Mouse (Mus musculus) embryonic facial prominence, embryonic 14.5 days (tissue): ENCODE results near the gene Zp3r. TPM values are rescaled to one million over a fixed set of nuclear protein-coding genes. Genes with fewer than 3 reads are reported as not detected.

Experiments used
- ATAC-seq: fragments of 200-750 bp; cut with Nextera tagmentation; 2 replicates; pipeline ENCODE4 v1.8.0; 2017; ENCODE audit warnings: low read depth, moderate number of reproducible peaks, moderate TSS enrichment
- DNase-seq: peaks from one replicate; pipeline ENCODE4 v3.0.0-alpha.2; 2015; ENCODE audit warnings: low spot score
- H3K27ac ChIP-seq: fragments of 300-500 bp; sonication (generic); replicated peaks from 2 replicates; pipeline ENCODE4 v1.5.1; 2014; ENCODE audit warnings: low read depth, mild to moderate bottlenecking, low read length, moderate library complexity
- H3K27me3 ChIP-seq: fragments of 300-500 bp; sonication (generic); replicated peaks from 2 replicates; pipeline ENCODE4 v1.6.1; 2014; ENCODE audit warnings: low read length; ENCODE audit not compliant: control insufficient read depth, insufficient read depth
- H3K36me3 ChIP-seq: fragments of 300-500 bp; sonication (generic); 2 replicates; pipeline ENCODE4 v1.6.1; 2014; ENCODE audit warnings: low read length, mixed read lengths; ENCODE audit not compliant: control insufficient read depth, insufficient read depth
- H3K4me1 ChIP-seq: fragments of 300-500 bp; sonication (generic); 2 replicates; pipeline ENCODE4 v1.6.1; 2014; ENCODE audit warnings: antibody characterized with exemption, low read length; ENCODE audit not compliant: control insufficient read depth, insufficient read depth
- H3K4me2 ChIP-seq: fragments of 300-500 bp; sonication (generic); 2 replicates; pipeline ENCODE4 v1.6.1; 2014; ENCODE audit warnings: low read depth, mild to moderate bottlenecking, low read length, moderate library complexity, mixed read lengths
- H3K4me3 ChIP-seq: fragments of 300-500 bp; sonication (generic); 2 replicates; pipeline ENCODE4 v1.5.1; 2014; ENCODE audit warnings: low read depth, mild to moderate bottlenecking, low read length
- H3K9ac ChIP-seq: fragments of 300-500 bp; sonication (generic); 2 replicates; pipeline ENCODE4 v1.6.1; 2014; ENCODE audit warnings: low read depth, mild to moderate bottlenecking, low read length, moderate library complexity, mixed read lengths
- H3K9me3 ChIP-seq: fragments of 300-500 bp; sonication (generic); 2 replicates; pipeline ENCODE4 v1.6.1; 2016; ENCODE audit warnings: low read length; ENCODE audit not compliant: control insufficient read depth
- whole genome bisulfite sequencing: fragments of 180-500 bp; shearing (Covaris S2); extraction: QIAGEN DNeasy Blood & Tissue Kit; methylation state at CpG from one replicate; pipeline ENCODE4 v1.1.7; 2014; 5-methylcytosine and 5-hydroxymethylcytosine counted together
- polyA plus RNA-seq: library from polyadenylated mRNA; unstranded; fragments of >200 nt; fragmentation: Nextera tagmentation; extraction: Ambion mirVana; gene quantifications from 2 replicates; pipeline ENCODE4 v1.2.1, GENCODE M21; 2014

The Zp3r gene
- polyA plus RNA-seq, 1 experiment from 2014 or later = not detected

- Histone ChIP-seq H3K27me3 (no peaks in the 10 kb centered on the region), H3K36me3 (no peaks in the 10 kb centered on the region), H3K4me3 (peak overlapping the region; percentile 36), H3K27ac (no peak overlapping the region), H3K4me1 (no peaks in the 10 kb centered on the region), H3K9me3 (no peaks in the 10 kb centered on the region), H3K4me2 (peak overlapping the region; percentile 58), H3K9ac (peak overlapping the region; percentile 53)
- ATAC-seq (no peak), DNase-seq (peak; percentile 63)
- 26% methylated on average over 22 of the region's 25 CpGs for WGBS
Observed at GRCm38 (mm10) chr1:130547674-130548429, 81.6 kb downstream of the Zp3r start.

Other genes starting within 250 kb of the Zp3r start
- 0.38 TPM in 1 of 2 replicates, not detected in the other for gene Cd55b, start 206.6 kb downstream of the Zp3r start, polyA plus RNA-seq
- 23.6 and 23.8 TPM in 2 replicates for gene Cd55, start 166.9 kb downstream of the Zp3r start, polyA plus RNA-seq
- not detected in 2 replicates for gene C4bp, start 32.0 kb upstream of the Zp3r start, polyA plus RNA-seq
- gene Gm29427, start 86.2 kb upstream of the Zp3r start, polyA plus RNA-seq = not detected in 2 replicates
- 5.8 and 6.9 TPM in 2 replicates for gene Yod1, start 87.7 kb upstream of the Zp3r start, polyA plus RNA-seq
- gene Pfkfb2, start 99.6 kb upstream of the Zp3r start, polyA plus RNA-seq = 8.0 and 9.6 TPM in 2 replicates
- 4.3 and 4.5 TPM in 2 replicates for gene AA986860, start 102.4 kb upstream of the Zp3r start, polyA plus RNA-seq
- gene Fcamr, start 171.3 kb upstream of the Zp3r start, polyA plus RNA-seq = 0.13 and 0.22 TPM in 2 replicates
- not detected in 2 replicates for gene Pigr, start 197.1 kb upstream of the Zp3r start, polyA plus RNA-seq
- gene Fcmr, start 236.0 kb upstream of the Zp3r start, polyA plus RNA-seq = not detected in 2 replicates